Mouse (Mus musculus) midbrain, embryonic 12.5 days (tissue): Measurements from ENCODE around the gene Tnni3k. TPM values are rescaled to one million over a fixed set of nuclear protein-coding genes. Genes with fewer than 3 reads are reported as not detected.
A peak's percentile ranks its signal among the peaks of the same experiment; 100 is the strongest.
"Not testable (repeated sequence)": the region's sequence is repeated elsewhere in the genome, so short reads cannot be mapped to it uniquely, and the experiment has no call there.

Experiments used
- ATAC-seq: fragments of 200-750 bp; cut with Nextera tagmentation; 2 replicates; pipeline ENCODE4 v1.8.0; 2017; ENCODE audit warnings: low read depth, moderate TSS enrichment, moderate library complexity; ENCODE audit not compliant: low FRiP score
- H3K27ac ChIP-seq: fragments of 300-500 bp; sonication (generic); replicated peaks from 2 replicates; pipeline ENCODE4 v1.5.1; 2016; ENCODE audit warnings: mild to moderate bottlenecking
- H3K27me3 ChIP-seq: fragments of 300-500 bp; sonication (generic); 2 replicates; pipeline ENCODE4 v1.6.1; 2016; ENCODE audit warnings: mild to moderate bottlenecking
- H3K36me3 ChIP-seq: fragments of 300-500 bp; sonication (generic); 2 replicates; pipeline ENCODE4 v1.6.1; 2016
- H3K4me1 ChIP-seq: fragments of 300-500 bp; sonication (generic); 2 replicates; pipeline ENCODE4 v1.6.1; 2016
- H3K4me2 ChIP-seq: fragments of 300-500 bp; sonication (generic); replicated peaks from 2 replicates; pipeline ENCODE4 v1.6.1; 2016; ENCODE audit warnings: mild to moderate bottlenecking, moderate library complexity
- H3K4me3 ChIP-seq: fragments of 300-500 bp; sonication (generic); 2 replicates; pipeline ENCODE4 v1.5.1; 2016; ENCODE audit warnings: mild to moderate bottlenecking
- H3K9ac ChIP-seq: fragments of 300-500 bp; sonication (generic); replicated peaks from 2 replicates; pipeline ENCODE4 v1.6.1; 2016; ENCODE audit warnings: mild to moderate bottlenecking, moderate library complexity
- H3K9me3 ChIP-seq: fragments of 300-500 bp; sonication (generic); 2 replicates; pipeline ENCODE4 v1.6.1; 2016; ENCODE audit warnings: mild to moderate bottlenecking
- WGBS: fragments of 180-500 bp; shearing (Covaris S2); methylation state at CpG from one replicate; pipeline ENCODE4 v1.1.7; 2016; 5-methylcytosine and 5-hydroxymethylcytosine counted together
- polyA plus RNA-seq: library from polyadenylated mRNA; unstranded; fragments of >200 nt; fragmentation: Nextera tagmentation; extraction: Ambion mirVana; gene quantifications from 2 replicates; pipeline ENCODE4 v1.2.1, GENCODE M21; 2016

Tnni3k gene
- polyA plus RNA-seq, 1 experiment from 2014 or later: not detected

- no peak overlapping the region for H3K27ac ChIP-seq
- 96% methylated on average over 4 of the region's 4 CpGs for WGBS
- no peaks in the 10 kb centered on the region for H3K4me1 ChIP-seq
- H3K4me3 ChIP-seq: no peak overlapping the region
- H3K9me3 ChIP-seq: no peaks in the 10 kb centered on the region
- no peaks in the 10 kb centered on the region for H3K36me3 ChIP-seq
- no peak for ATAC-seq
- no peak overlapping the region for H3K9ac ChIP-seq
- H3K4me2 ChIP-seq: no peak overlapping the region
- H3K27me3 ChIP-seq: no peaks in the 10 kb centered on the region
Measured at GRCm38 (mm10) chr3:154868807-154869206, 186.4 kb downstream of the Tnni3k start.

GRCm38 (mm10) chr3:154861921-154862320 is 193.3 kb downstream of the Tnni3k start:
- Histone ChIP-seq H3K36me3 (no peaks in the 10 kb centered on the region), H3K27ac (no peak overlapping the region), H3K4me2 (no peak overlapping the region), H3K9ac (no peak overlapping the region), H3K4me1 (peaks cover 3% of the 10 kb centered on the region; the same call in 1 of the 2 replicates), H3K27me3 (no peaks in the 10 kb centered on the region), H3K9me3 (no peaks in the 10 kb centered on the region), H3K4me3 (no peak overlapping the region)
- ATAC-seq: no peak
- 79% methylated on average over 6 of the region's 6 CpGs for WGBS

- Histone ChIP-seq H3K9me3 (no peaks in the 10 kb centered on the region), H3K27me3 (no peaks in the 10 kb centered on the region), H3K36me3 (no peaks in the 10 kb centered on the region), H3K4me1 (peaks cover 3% of the 10 kb centered on the region; the same call in 1 of the 2 replicates), H3K4me2 (no peak overlapping the region), H3K9ac (no peak overlapping the region), H3K27ac (no peak overlapping the region), H3K4me3 (no peak overlapping the region)
- 63% methylated on average over 3 of the region's 3 CpGs for WGBS
- ATAC-seq: no peak
Measured at GRCm38 (mm10) chr3:154859721-154860120, 195.5 kb downstream of the Tnni3k start.

- Histone ChIP-seq H3K9me3 (no peaks in the 10 kb centered on the region), H3K4me2 (no peak overlapping the region), H3K36me3 (no peaks in the 10 kb centered on the region), H3K27ac (no peak overlapping the region; the same call in 1 of the 2 replicates), H3K4me3 (no peak overlapping the region), H3K9ac (no peak overlapping the region), H3K4me1 (peaks cover 8% of the 10 kb centered on the region), H3K27me3 (no peaks in the 10 kb centered on the region)
- 26% methylated on average over 6 of the region's 6 CpGs for WGBS
- peak; percentile 69 for ATAC-seq
Measured at GRCm38 (mm10) chr3:154853257-154853656, 201.9 kb downstream of the Tnni3k start.

GRCm38 (mm10) chr3:154852281-154852680 is 202.9 kb downstream of the Tnni3k start:
- ATAC-seq: no peak
- no peaks in the 10 kb centered on the region for H3K36me3 ChIP-seq
- 72% methylated on average over 3 of the region's 3 CpGs for WGBS
- H3K27ac ChIP-seq: no peak overlapping the region
- no peaks in the 10 kb centered on the region for H3K27me3 ChIP-seq
- H3K4me3 ChIP-seq: no peak overlapping the region
- H3K4me2 ChIP-seq: no peak overlapping the region
- no peaks in the 10 kb centered on the region for H3K9me3 ChIP-seq
- peaks cover 8% of the 10 kb centered on the region for H3K4me1 ChIP-seq
- no peak overlapping the region for H3K9ac ChIP-seq

GRCm38 (mm10) chr3:154842247-154842646 is 213.0 kb downstream of the Tnni3k start:
- no peak overlapping the region for H3K9ac ChIP-seq
- no peaks in the 10 kb centered on the region for H3K36me3 ChIP-seq
- no peak overlapping the region for H3K27ac ChIP-seq
- H3K27me3 ChIP-seq: no peaks in the 10 kb centered on the region
- H3K4me1 ChIP-seq: no peaks in the 10 kb centered on the region; the same call in 1 of the 2 replicates
- ATAC-seq: no peak
- 95% methylated on average over 7 of the region's 7 CpGs for WGBS
- H3K4me2 ChIP-seq: no peak overlapping the region
- H3K9me3 ChIP-seq: no peaks in the 10 kb centered on the region
- H3K4me3 ChIP-seq: no peak overlapping the region

GRCm38 (mm10) chr3:154841076-154841475 is 214.1 kb downstream of the Tnni3k start:
- 27% methylated on average over 1 of the region's 1 CpGs for WGBS
- Histone ChIP-seq H3K4me1 (no peaks in the 10 kb centered on the region; the same call in 1 of the 2 replicates), H3K36me3 (no peaks in the 10 kb centered on the region), H3K27ac (no peak overlapping the region), H3K4me3 (no peak overlapping the region), H3K9ac (no peak overlapping the region), H3K27me3 (no peaks in the 10 kb centered on the region), H3K4me2 (no peak overlapping the region), H3K9me3 (no peaks in the 10 kb centered on the region)
- ATAC-seq: peak; percentile 39

GRCm38 (mm10) chr3:154837861-154838260 is 217.3 kb downstream of the Tnni3k start:
- no peak overlapping the region for H3K4me3 ChIP-seq
- H3K36me3 ChIP-seq: no peaks in the 10 kb centered on the region
- H3K27ac ChIP-seq: no peak overlapping the region
- ATAC-seq: no peak
- H3K4me2 ChIP-seq: no peak overlapping the region
- no peaks in the 10 kb centered on the region for H3K27me3 ChIP-seq
- no peaks in the 10 kb centered on the region; the same call in 1 of the 2 replicates for H3K4me1 ChIP-seq
- H3K9me3 ChIP-seq: no peaks in the 10 kb centered on the region
- no peak overlapping the region for H3K9ac ChIP-seq
- WGBS: 91% methylated on average over 11 of the region's 11 CpGs

GRCm38 (mm10) chr3:154836137-154836536 is 219.1 kb downstream of the Tnni3k start:
- Histone ChIP-seq H3K4me1 (no peaks in the 10 kb centered on the region; the same call in 1 of the 2 replicates), H3K4me3 (no peak overlapping the region), H3K27ac (no peak overlapping the region), H3K27me3 (no peaks in the 10 kb centered on the region), H3K36me3 (no peaks in the 10 kb centered on the region), H3K9ac (no peak overlapping the region), H3K9me3 (no peaks in the 10 kb centered on the region), H3K4me2 (no peak overlapping the region)
- no peak for ATAC-seq
- 75% methylated on average over 3 of the region's 3 CpGs for WGBS

GRCm38 (mm10) chr3:154834373-154834772 is 220.8 kb downstream of the Tnni3k start:
- no peaks in the 10 kb centered on the region for H3K27me3 ChIP-seq
- H3K36me3 ChIP-seq: no peaks in the 10 kb centered on the region
- no peak overlapping the region for H3K4me2 ChIP-seq
- no peaks in the 10 kb centered on the region for H3K9me3 ChIP-seq
- no peak overlapping the region for H3K27ac ChIP-seq
- no peak overlapping the region for H3K4me3 ChIP-seq
- no peaks in the 10 kb centered on the region for H3K4me1 ChIP-seq
- no peak for ATAC-seq
- no peak overlapping the region for H3K9ac ChIP-seq
- 67% methylated on average over 9 of the region's 9 CpGs for WGBS

- H3K4me2 ChIP-seq: no peak overlapping the region
- 78% methylated on average over 3 of the region's 3 CpGs for WGBS
- no peaks in the 10 kb centered on the region for H3K4me1 ChIP-seq
- no peak overlapping the region for H3K4me3 ChIP-seq
- ATAC-seq: no peak
- no peaks in the 10 kb centered on the region for H3K9me3 ChIP-seq
- no peaks in the 10 kb centered on the region for H3K27me3 ChIP-seq
- H3K27ac ChIP-seq: no peak overlapping the region
- H3K9ac ChIP-seq: no peak overlapping the region
- H3K36me3 ChIP-seq: no peaks in the 10 kb centered on the region
Measured at GRCm38 (mm10) chr3:154825739-154826138, 229.5 kb downstream of the Tnni3k start.

- H3K4me2 ChIP-seq: no peak overlapping the region
- no peak overlapping the region for H3K27ac ChIP-seq
- H3K36me3 ChIP-seq: no peaks in the 10 kb centered on the region
- H3K4me3 ChIP-seq: no peak overlapping the region
- WGBS: 87% methylated on average over 4 of the region's 4 CpGs
- no peak overlapping the region for H3K9ac ChIP-seq
- H3K27me3 ChIP-seq: no peaks in the 10 kb centered on the region
- H3K4me1 ChIP-seq: no peaks in the 10 kb centered on the region
- ATAC-seq: no peak
- H3K9me3 ChIP-seq: no peaks in the 10 kb centered on the region
Measured at GRCm38 (mm10) chr3:154824713-154825112, 230.5 kb downstream of the Tnni3k start.

- H3K4me1 ChIP-seq: peaks cover 14% of the 10 kb centered on the region
- H3K36me3 ChIP-seq, H3K4me3 ChIP-seq, ATAC-seq, H3K27ac ChIP-seq, H3K27me3 ChIP-seq, H3K4me2 ChIP-seq, H3K9me3 ChIP-seq, H3K9ac ChIP-seq: not testable (repeated sequence)
- WGBS: 16% methylated on average over 5 of the region's 5 CpGs
Measured at GRCm38 (mm10) chr3:154819684-154820083, 235.5 kb downstream of the Tnni3k start.
